Mouse (Mus musculus) embryonic fibroblast, embryonic 13.5 days (primary cell): Measurements from ENCODE around the gene Poc1b.

Experiments
- CTCF ChIP-seq: IDR thresholded peaks from 2 replicates; pipeline ENCODE4 v1.5.1; 2011; ENCODE audit warnings: mild to moderate bottlenecking, control low read depth, low read length, moderate library complexity, borderline replicate concordance; ENCODE audit not compliant: insufficient read depth
- POLR2A ChIP-seq: IDR thresholded peaks from 2 replicates; pipeline ENCODE4 v1.6.1; 2011; ENCODE audit warnings: low read depth, mild to moderate bottlenecking, control low read depth, low read length, moderate library complexity

- no peak for TF ChIP-seq POLR2A
- TF ChIP-seq CTCF, result peak; percentile 37; the same call in 1 of the 2 replicates
Observed at GRCm38 (mm10) chr10:99161987-99162582, 55.2 kb downstream of the Poc1b start.
